Mouse (Mus musculus) heart, adult 2 months (tissue): ENCODE data around the gene Krtap11-1.

Experiments
- CTCF ChIP-seq: fragments of 200-600 bp; IDR thresholded peaks from 2 replicates; pipeline ENCODE4 v1.8.1; 2022; ENCODE audit warnings: antibody characterized with exemption, mild to moderate bottlenecking, moderate library complexity
- EP300 ChIP-seq: fragments of 200-500 bp; IDR thresholded peaks from 2 replicates; pipeline ENCODE4 v1.6.1; 2011; ENCODE audit warnings: low read depth, low read length, control low read depth; ENCODE audit not compliant: insufficient read depth
- POLR2A ChIP-seq: fragments of 200-500 bp; IDR thresholded peaks from 2 replicates; pipeline ENCODE4 v1.6.1; 2011; ENCODE audit warnings: mild to moderate bottlenecking, low read depth, low read length, control low read depth; ENCODE audit not compliant: insufficient read depth

DNA sequence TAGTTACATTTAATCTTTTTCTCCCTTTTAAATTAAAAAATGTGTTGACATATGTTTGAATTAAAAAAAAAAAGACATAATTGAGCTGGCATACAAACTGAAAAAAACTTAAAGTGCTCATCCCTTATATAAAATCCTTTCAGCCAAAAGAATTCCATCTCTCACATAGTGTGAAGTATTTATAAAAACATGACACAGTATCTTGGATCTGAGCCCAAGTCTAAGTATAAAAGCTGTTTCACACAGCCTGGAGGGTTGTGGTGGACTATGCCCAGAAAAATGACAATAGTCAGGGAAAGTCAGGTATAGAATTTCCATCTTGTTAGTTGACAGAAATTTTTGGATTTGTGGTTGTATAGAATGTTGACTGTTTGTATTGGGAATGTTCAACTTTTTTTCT is 20.7 kb downstream of the Krtap11-1 start:
- TF ChIP-seq CTCF (no peak), EP300 (no peak), POLR2A (no peak)
